Mouse (Mus musculus): ENCODE measurements at regions not wholly inside any gene's neighbourhood (a gene's known extent, or its start where the extent isn't known, plus 50 kb on each side); places are given as distances from the start of the nearest gene placed in this dataset.

DNA sequence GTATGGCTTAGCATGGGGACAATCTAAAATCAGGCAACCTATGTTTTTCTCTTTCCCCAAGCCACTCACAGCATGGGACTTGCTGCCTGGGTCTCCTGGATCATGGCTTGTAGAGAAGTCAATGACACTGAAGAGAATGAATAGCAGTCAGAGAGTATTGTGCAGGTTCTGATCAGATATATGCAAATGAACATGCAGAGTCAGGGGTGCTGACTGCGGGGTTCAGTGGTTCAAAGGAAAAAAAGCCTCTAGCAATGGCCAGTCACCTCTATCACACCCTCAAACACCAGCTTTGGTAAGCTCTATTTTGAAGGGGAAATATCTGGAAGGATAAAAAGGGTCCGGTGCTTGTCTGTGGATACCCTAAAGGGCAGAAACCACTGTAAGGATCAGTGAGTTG is 237.9 kb upstream of the Trib2 start:
- DNase-seq: no peak

DNA sequence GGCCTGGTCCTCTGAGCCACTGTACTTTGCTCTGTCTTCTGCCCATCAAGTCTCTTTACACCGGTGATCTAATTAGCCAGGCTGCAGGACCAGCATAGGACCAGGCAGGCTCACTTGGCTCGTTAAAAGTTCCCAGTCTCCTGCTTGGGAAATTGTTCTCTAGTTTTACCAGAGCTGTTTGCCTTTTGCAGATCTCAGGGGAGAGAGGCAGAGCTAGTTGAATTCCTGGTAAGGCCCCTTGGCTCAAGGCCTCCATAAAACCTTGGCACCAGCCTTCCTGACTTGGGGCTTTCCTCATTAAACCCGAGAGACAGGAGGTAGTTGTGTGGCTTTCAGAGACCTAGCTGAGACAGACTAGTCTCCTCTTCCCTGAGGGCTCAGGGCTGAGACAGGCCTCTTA is 237.0 kb upstream of the Trib2 start:
- DNase-seq: no peak

GRCm38 (mm10) chr12:16052998-16053397 is 236.3 kb upstream of the Trib2 start:
- no peak for DNase-seq

DNA sequence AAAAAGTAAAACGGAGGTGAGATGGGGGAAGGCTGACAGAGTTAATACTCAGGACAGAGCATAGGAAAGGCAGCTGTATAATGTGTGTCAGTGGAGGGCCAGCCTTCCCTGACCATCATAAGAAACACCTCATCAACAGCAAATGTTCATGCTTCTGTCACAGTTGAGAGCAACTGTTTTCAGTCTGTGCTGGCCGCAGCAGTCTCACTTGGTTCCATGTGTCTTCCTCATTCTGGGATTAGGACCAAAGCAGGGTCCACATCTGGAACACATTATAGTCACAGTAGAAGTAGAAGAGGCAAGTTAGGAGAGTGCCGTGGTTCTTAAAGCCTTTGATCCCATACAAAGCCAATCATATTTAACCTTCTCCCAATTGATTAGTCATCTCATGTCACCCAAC is 235.6 kb upstream of the Trib2 start:
- no peak for DNase-seq

DNA sequence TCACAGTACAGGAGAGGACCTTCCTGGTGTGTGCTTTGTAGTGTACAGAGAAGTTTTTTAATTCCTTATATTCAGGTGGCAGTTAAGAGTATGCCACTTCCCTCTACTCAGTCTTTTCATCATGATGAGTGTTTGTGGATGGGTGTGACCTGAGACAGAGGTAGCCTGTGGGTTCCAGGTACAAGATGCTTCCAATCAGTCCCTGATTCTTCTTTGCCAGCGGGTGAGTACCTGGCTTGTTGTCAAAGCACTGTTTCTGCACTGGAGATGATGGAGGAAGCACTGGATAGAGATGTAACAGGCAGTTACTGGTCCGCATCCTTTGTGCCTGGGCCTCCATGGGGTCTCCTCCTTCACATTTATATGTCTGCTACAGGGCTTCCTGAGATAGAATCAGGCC is 234.7 kb upstream of the Trib2 start:
- no peak for DNase-seq

- DNase-seq: no peak
Observed at GRCm38 (mm10) chr12:16049545-16049944, 232.8 kb upstream of the Trib2 start.

DNA sequence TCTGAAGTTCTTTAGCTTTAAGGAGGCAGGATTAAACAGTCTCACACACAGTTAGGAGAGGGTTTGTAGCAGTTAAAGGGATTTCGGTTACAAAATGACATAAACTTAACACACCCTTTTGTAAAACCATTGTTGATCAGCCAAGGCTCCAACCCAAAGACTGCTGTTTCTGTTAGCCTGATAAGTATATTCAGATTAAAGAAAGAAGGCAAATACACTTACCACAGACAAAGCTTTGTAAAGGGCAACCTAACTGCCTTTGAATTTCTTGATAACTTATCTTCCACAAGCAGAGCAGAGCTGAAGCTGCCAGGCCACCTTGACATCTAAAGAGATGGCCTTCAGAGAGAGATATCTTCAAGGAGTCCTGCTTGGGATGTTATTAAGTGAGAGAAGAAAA is 229.9 kb upstream of the Trib2 start:
- DNase-seq: no peak

DNA sequence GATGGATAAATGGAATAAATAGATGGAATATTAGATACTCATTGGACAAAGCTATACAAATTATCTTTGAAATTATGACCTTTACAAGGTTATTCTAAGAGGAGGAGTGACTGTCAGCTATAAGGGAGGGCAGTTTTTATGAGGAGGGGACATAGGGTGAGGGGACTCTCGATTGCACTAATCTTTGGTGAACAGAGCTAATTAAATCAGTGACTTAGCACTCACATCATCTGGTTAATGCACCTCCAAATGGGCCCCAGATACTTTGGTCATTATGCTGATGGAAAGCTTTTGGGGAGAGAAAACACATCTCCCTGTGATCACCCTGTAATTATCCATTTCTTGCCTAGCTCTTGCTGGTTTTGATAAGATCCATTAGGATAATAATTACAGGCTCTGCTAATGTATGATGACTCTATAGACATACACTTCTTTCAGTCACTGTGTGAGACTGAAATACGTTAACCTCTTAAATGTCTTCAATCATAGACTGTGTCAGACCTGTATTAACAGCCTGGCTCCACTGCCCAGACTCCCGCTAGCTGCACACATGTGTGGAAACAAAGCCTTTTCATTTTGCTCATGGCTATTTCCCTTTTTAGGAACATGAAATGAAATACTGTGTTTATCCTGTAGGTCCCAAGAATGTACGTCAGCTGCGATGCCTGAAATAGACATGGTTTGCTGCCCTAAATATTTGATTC is 229.2 kb upstream of the Trib2 start:
- DNase-seq: no peak

DNA sequence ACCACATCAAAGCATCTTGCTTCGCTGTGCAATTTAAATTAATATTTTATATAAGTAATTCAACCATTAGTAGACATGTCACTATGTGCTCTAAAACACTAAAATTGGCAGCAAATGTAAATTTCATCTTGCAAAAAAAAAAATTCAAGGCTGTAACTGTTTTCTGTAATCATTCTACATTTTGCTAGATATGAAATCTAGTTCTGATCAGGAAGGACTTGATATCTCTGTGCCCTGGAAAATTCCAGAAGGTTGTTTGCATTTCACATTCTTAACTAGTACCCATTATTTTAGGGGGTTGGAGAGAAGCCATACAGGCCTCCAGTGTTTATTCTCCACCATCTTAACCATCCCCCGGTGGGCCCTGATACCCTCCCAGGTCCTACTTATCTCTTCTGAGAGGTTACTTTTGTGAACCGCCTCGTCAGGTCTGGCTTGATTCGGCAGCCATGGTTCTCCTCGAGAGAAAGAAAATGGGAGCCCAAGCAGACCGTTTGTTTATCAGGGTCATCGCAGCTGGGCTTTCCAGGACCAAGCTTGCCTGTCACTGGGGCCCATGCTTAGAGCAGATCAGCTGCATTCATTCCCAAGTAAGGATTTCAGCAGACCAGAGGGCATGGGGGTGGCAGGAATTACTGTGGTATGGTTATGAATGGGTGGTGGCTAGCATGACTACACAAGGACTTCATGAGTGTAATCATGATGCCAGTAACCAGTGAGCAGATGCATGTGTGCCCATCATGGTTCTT is 226.9 kb upstream of the Trib2 start:
- DNase-seq: no peak

DNA sequence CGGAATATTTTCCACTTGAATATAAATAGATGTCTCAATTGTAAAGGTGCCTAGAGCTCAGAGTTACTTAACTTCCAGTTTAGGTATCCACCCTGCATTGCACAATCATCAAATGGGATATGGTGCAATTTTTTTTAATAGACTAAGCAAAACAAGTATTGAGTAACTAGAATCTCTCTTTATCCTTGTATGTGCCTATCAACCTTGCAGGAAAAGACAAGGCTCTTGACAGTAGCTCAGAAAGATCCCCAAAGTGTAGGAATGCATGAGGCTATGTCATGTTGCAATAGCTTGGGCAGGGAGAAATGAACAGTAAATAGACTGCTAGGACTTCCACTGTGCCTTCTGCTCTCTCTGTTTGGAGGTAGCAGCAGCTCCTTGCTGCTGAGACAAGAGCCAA is 225.6 kb upstream of the Trib2 start:
- no peak for DNase-seq

GRCm38 (mm10) chr12:16041129-16041528 is 224.4 kb upstream of the Trib2 start:
- DNase-seq: no peak

- no peak for DNase-seq
Observed at GRCm38 (mm10) chr12:16035551-16035950, 218.8 kb upstream of the Trib2 start.

DNA sequence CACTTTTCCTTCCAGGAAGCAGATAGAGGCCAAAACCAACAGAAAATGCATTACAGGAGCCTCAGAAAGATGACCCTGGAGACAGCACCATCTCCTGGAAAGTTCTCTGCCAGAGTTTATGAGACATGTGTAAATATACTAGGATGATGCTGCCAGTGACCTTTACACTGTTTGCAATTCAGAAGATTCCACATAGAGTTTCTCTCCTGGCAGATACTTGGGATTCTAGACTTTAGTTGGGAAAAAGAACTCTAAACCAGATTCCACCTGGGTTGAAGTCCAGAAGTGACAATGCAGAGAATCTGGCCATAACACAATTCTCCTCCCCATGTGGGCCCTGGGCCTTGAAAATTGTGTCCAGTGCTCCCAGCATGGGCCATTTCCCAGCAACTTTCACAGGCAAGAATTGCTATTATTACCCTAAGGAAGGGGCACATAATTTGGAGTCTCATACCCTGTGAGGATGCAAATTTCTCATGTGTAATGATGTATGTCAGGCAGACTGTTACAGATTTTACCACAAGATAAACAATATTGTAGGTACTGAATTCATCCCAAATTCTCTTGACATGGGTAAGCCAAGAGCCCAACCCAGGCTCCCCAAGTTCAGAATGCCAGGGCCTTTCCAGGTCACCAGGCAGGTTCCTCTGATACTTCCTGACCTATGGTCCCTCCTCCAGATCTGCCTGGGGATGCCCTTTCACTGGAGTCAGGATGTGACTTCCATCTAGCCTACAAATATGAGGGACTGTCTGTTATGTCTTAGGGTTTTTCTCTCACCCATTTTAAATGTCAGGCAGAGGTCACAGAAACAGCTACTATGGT is 218.2 kb upstream of the Trib2 start:
- no peak for DNase-seq

GRCm38 (mm10) chr12:16026654-16027053 is 209.9 kb upstream of the Trib2 start:
- DNase-seq: no peak

GRCm38 (mm10) chr12:16023273-16023672 is 206.6 kb upstream of the Trib2 start:
- no peak for DNase-seq

- DNase-seq: no peak
Observed at GRCm38 (mm10) chr12:16021202-16021821, 204.6 kb upstream of the Trib2 start.

DNA sequence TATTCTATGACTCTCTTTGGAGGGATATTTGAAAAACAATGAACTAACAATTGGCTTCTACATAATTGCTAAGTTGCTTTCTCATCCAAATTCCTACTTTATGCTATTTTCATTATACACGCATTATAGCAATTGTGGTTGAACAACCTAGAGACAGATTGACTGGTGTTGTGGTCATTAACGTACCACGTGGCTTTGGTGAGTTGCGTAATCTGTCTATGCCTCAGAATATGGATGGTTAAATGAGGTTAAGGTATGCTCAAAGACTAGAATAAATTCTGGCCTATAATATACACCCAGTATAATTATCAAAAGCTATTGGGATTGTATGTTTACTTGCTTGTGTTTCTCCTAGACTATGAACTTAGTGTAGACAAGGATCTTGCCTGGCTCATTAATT is 201.5 kb upstream of the Trib2 start:
- DNase-seq: no peak

- no peak for DNase-seq
Observed at GRCm38 (mm10) chr12:16016621-16017020, 199.9 kb upstream of the Trib2 start.

DNA sequence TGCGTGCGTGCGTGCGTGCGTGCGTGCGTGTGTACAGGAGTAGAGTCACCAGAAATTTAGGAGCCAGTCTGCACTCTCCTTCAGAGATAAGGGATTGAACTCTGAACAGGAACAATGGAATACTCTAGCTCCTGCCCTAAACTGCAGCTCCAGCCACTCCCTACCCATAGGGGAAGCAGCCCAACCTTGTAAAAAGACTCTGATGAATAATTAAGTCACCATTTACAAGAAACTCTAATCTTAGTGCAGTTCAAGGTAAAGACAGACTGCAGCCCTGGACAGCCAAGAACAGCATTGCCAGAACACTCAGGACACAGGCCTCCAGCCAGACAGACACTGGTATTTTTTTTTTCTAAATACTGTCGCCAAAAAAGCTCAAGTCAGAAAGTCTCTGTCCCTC is 198.9 kb upstream of the Trib2 start:
- no peak for DNase-seq

DNA sequence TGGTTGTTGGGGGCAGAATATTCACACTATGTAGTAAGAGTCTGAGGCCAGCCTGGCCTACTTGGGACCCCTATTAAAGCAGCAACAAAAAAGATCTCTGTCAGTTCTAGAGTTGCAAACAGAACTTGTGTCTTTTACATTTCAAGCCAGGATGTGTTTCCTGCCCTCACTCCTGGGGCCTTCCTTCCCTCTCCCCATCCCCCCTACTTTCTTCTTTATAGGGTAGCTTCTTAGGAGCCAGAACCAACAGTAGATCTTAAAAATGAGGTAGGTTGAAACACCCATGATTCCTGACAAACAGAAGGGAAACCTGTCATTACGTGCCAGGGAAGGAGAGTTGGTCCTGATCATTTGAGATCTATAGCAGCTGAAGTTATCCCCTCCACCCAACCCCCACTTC is 198.0 kb upstream of the Trib2 start:
- DNase-seq: no peak

- no peak for DNase-seq
Observed at GRCm38 (mm10) chr12:16013861-16014630, 197.3 kb upstream of the Trib2 start.

DNA sequence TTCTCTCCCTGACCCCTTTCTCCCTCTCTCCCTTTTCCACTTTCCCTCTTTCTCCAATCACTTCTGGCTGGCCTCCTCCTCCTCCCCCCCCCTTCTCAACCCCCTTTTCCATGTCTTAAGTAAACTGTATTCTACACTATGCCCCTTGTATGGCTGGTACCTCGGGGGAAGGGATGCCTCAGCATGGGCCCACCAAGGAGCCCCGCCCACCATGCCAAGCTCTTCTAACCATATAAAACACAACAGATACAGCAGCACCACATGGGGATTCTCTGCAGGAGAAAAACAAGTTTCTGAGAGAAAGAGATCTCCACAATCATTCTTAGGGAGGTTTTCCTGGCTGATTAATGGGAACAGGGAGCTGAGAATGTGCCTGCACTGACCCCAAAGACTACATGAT is 196.6 kb upstream of the Trib2 start:
- no peak for DNase-seq

GRCm38 (mm10) chr12:16012081-16012480 is 195.4 kb upstream of the Trib2 start:
- DNase-seq: no peak

All from cerebellum, adult 11-12 months (tissue).